Mouse (Mus musculus) testis, adult 2 months (tissue): ENCODE results near the gene Spred2. TPM values are rescaled to one million over a fixed set of nuclear protein-coding genes. Genes with fewer than 3 reads are reported as not detected.

Experiments used
- H3K27ac ChIP-seq: fragments of 200-500 bp; 2 replicates; pipeline ENCODE4 v1.5.1; 2012; ENCODE audit warnings: low read depth, low read length; ENCODE audit not compliant: control insufficient read depth, insufficient read depth
- H3K27me3 ChIP-seq: fragments of 200-500 bp; 2 replicates; pipeline ENCODE4 v1.6.1; 2012; ENCODE audit warnings: mild to moderate bottlenecking, low read length, moderate library complexity; ENCODE audit not compliant: control insufficient read depth, insufficient read depth
- H3K36me3 ChIP-seq: fragments of 200-500 bp; 2 replicates; pipeline ENCODE4 v1.6.1; 2012; ENCODE audit warnings: mild to moderate bottlenecking, low read length; ENCODE audit not compliant: control insufficient read depth, insufficient read depth
- H3K4me1 ChIP-seq: fragments of 200-500 bp; 2 replicates; pipeline ENCODE4 v1.6.1; 2012; ENCODE audit warnings: low read length; ENCODE audit not compliant: control insufficient read depth, insufficient read depth
- H3K4me3 ChIP-seq: fragments of 200-500 bp; 2 replicates; pipeline ENCODE4 v1.5.1; 2012; ENCODE audit warnings: low read depth, mild to moderate bottlenecking, low read length, moderate library complexity, mixed read lengths; ENCODE audit not compliant: control insufficient read depth
- CTCF ChIP-seq: fragments of 200-500 bp; IDR thresholded peaks from 2 replicates; pipeline ENCODE4 v1.5.1; 2012; ENCODE audit warnings: low read depth, mild to moderate bottlenecking, inconsistent platforms, low read length, moderate library complexity; ENCODE audit not compliant: control insufficient read depth, insufficient read depth, insufficient replicate concordance
- POLR2A ChIP-seq: fragments of 200-500 bp; IDR thresholded peaks from 2 replicates; pipeline ENCODE4 v1.6.1; 2012; ENCODE audit warnings: low read depth, mild to moderate bottlenecking, inconsistent platforms, low read length, moderate library complexity; ENCODE audit not compliant: control insufficient read depth
- polyA plus RNA-seq: library from polyadenylated mRNA; depleted of rRNA; stranded (reverse); fragments of >200 nt; gene quantifications from 2 replicates; pipeline ENCODE4 v1.2.3, GENCODE M21; 2012

The Spred2 gene
- polyA plus RNA-seq, 1 experiment, result 3.4 TPM

- no peaks in the 10 kb centered on the region for H3K27me3 ChIP-seq
- TF ChIP-seq POLR2A, result no peak
- TF ChIP-seq CTCF, result no peak
- H3K36me3 ChIP-seq, result no peaks in the 10 kb centered on the region
- H3K4me1 ChIP-seq, result no peaks in the 10 kb centered on the region
- H3K27ac ChIP-seq, result no peak overlapping the region
- H3K4me3 ChIP-seq, result no peak overlapping the region
These were observed 14.4 kb downstream of the Spred2 start for GRCm38 (mm10) chr11:19938456-19939004.

- Histone ChIP-seq H3K36me3 (no peaks in the 10 kb centered on the region), H3K27ac (no peak overlapping the region), H3K4me1 (no peaks in the 10 kb centered on the region), H3K4me3 (no peak overlapping the region), H3K27me3 (no peaks in the 10 kb centered on the region)
- no peak for TF ChIP-seq POLR2A
- TF ChIP-seq CTCF, result no peak
These were observed 15.1 kb downstream of the Spred2 start for GRCm38 (mm10) chr11:19939305-19939730.

GRCm38 (mm10) chr11:19939831-19940230, 15.7 kb downstream of the Spred2 start:
- TF ChIP-seq CTCF, result no peak
- no peaks in the 10 kb centered on the region for H3K36me3 ChIP-seq
- no peaks in the 10 kb centered on the region for H3K27me3 ChIP-seq
- H3K4me3 ChIP-seq, result no peak overlapping the region
- H3K4me1 ChIP-seq, result no peaks in the 10 kb centered on the region
- H3K27ac ChIP-seq, result no peak overlapping the region

GRCm38 (mm10) chr11:19941156-19941777, 17.1 kb downstream of the Spred2 start:
- no peak for TF ChIP-seq CTCF
- TF ChIP-seq POLR2A, result no peak
- Histone ChIP-seq H3K27ac (no peak overlapping the region), H3K4me1 (peaks cover 5% of the 10 kb centered on the region), H3K36me3 (no peaks in the 10 kb centered on the region), H3K27me3 (no peaks in the 10 kb centered on the region), H3K4me3 (no peak overlapping the region)

GRCm38 (mm10) chr11:19941978-19942377, 17.8 kb downstream of the Spred2 start:
- H3K36me3 ChIP-seq, result no peaks in the 10 kb centered on the region
- no peak overlapping the region for H3K4me3 ChIP-seq
- no peak for TF ChIP-seq POLR2A
- TF ChIP-seq CTCF, result no peak
- H3K27me3 ChIP-seq, result no peaks in the 10 kb centered on the region
- no peak overlapping the region for H3K27ac ChIP-seq
- peaks cover 5% of the 10 kb centered on the region for H3K4me1 ChIP-seq

- H3K27ac ChIP-seq, result no peak overlapping the region
- H3K4me1 ChIP-seq, result peaks cover 8% of the 10 kb centered on the region
- H3K27me3 ChIP-seq, result no peaks in the 10 kb centered on the region
- no peak overlapping the region for H3K4me3 ChIP-seq
- TF ChIP-seq CTCF, result no peak
- TF ChIP-seq POLR2A, result no peak
- H3K36me3 ChIP-seq, result no peaks in the 10 kb centered on the region
These were observed 19.6 kb downstream of the Spred2 start for GRCm38 (mm10) chr11:19943753-19944152.

GRCm38 (mm10) chr11:19944701-19945100, 20.5 kb downstream of the Spred2 start:
- H3K27me3 ChIP-seq, result no peaks in the 10 kb centered on the region
- no peaks in the 10 kb centered on the region for H3K36me3 ChIP-seq
- no peak overlapping the region for H3K4me3 ChIP-seq
- TF ChIP-seq POLR2A (no peak), CTCF (no peak)
- peaks cover 8% of the 10 kb centered on the region for H3K4me1 ChIP-seq
- H3K27ac ChIP-seq, result no peak overlapping the region

GRCm38 (mm10) chr11:19946721-19947120, 22.5 kb downstream of the Spred2 start:
- Histone ChIP-seq H3K27me3 (no peaks in the 10 kb centered on the region), H3K4me1 (peaks cover 8% of the 10 kb centered on the region), H3K27ac (no peak overlapping the region), H3K4me3 (no peak overlapping the region), H3K36me3 (no peaks in the 10 kb centered on the region)
- no peak for TF ChIP-seq POLR2A
